Mouse (Mus musculus) cortical plate, adult 2 months (tissue): Measurements from ENCODE around the gene Il18rap.

Experiments
- CTCF ChIP-seq: fragments of 200-500 bp; IDR thresholded peaks from 2 replicates; pipeline ENCODE4 v1.5.1; 2011; ENCODE audit warnings: mild to moderate bottlenecking, control low read depth, low read length; ENCODE audit not compliant: insufficient read depth; ENCODE audit errors: extremely low read depth
- POLR2A ChIP-seq: fragments of 200-500 bp; IDR thresholded peaks from 2 replicates; pipeline ENCODE4 v1.6.1; 2011; ENCODE audit warnings: mild to moderate bottlenecking, low read length, control low read depth; ENCODE audit not compliant: insufficient read depth; ENCODE audit errors: extremely low read depth

DNA sequence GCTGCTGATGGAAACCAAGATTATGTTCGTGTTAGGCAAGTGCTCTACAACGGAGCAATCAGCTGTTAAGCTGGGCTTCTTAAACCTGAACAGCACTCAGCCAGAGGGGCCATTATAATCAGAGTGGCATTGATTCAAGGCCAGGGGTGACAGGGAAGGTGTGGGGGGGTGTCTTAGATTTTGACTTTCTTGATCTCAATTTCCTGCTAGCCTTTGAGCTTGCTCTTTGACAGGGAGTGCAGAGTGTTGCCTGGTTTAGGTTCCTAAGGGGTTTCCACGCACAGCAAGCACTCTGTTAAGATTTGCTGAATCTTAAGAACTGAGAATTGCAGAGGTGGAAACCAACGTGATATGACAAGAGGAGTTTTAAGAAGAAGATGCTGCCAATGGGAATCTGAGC lies 38.4 kb upstream of the Il18rap start:
- TF ChIP-seq CTCF (no peak), POLR2A (no peak)
